Mouse (Mus musculus): ENCODE measurements around the gene Fut2.

GRCm38 (mm10) chr7:45701072-45701471, 34.9 kb upstream of the Fut2 start:
- TF ChIP-seq EP300 (IDR thresholded peaks at IDR 0.05): no peak
- TF ChIP-seq CTCF (IDR thresholded peaks at IDR 0.05): no peak
